Mouse (Mus musculus) MN1 (cell line): ENCODE data around the gene Adh6a.

Experiments
- DNase-seq: peaks from one replicate; pipeline ENCODE4 v3.0.0-alpha.2; 2016; ENCODE audit warnings: low spot score

The Adh6a gene

DNA sequence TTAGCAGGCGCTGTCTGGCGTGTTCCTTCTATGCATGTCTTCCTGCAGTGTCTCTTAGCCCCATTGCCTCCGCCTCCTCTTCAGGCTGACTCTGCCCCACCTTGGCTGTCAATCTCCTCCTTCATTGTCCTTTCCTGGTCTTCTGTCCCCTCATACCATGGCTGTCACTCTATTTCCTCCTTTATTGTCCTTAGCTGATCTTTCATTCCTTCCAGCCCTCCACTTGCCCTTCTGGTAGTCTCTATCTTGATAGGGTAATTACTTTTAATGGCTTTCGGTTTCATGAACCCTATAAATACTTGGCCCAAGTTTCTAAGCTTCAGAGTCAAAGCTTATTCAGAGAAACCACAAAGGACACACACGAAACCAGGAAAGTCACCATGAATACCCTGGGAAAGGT, at the start of gene Adh6a:
Adh6a (plus strand) TSS at position 322 of the 400 bp plus-strand sequence.
- no peak for DNase-seq

GRCm38 (mm10) chr3:138264648-138265047, 48.4 kb upstream of the Adh6a start:
- DNase-seq, result no peak

DNA sequence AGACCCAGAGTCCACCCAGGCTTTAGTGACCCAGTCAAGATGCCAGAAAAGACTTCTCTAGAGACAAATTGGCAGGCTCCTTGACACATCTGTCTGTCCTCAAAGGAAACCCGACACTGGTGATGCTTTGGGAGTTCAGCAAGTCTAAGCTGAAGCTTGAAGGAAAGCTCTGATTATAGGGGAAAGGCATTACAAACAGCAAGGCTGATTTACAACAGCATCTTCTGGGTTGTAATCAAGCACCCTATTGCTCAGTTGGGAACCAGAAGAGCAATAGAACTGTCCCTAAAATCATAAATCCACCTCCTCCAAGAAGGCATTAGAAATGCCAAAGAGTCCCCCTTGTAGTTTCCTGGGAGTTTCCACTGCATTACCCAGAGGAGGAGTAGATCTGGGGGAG, 42.6 kb upstream of the Adh6a start:
- no peak for DNase-seq

GRCm38 (mm10) chr3:138271297-138271696, 41.8 kb upstream of the Adh6a start:
- no peak for DNase-seq

- DNase-seq, result no peak
Measured at GRCm38 (mm10) chr3:138273080-138273479, 40.0 kb upstream of the Adh6a start.

DNA sequence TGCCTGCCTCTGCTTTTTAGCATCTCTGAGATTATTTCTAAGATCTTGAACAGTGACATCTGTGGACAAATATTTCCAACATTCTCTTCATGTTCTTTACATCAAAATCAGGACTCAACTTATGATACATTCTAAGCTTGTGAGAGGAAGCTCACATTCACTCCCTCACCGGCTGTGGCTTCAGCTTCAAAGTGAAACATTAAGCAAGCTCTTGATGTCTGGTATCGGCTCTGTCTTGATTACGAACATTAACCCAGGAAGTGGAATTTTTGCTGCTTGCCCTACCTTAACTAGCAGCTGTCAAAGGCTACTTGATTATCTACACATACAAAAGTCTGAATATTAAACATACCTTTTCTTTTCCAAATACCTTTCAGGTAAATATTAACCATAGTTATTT, 38.0 kb upstream of the Adh6a start:
- no peak for DNase-seq

DNA sequence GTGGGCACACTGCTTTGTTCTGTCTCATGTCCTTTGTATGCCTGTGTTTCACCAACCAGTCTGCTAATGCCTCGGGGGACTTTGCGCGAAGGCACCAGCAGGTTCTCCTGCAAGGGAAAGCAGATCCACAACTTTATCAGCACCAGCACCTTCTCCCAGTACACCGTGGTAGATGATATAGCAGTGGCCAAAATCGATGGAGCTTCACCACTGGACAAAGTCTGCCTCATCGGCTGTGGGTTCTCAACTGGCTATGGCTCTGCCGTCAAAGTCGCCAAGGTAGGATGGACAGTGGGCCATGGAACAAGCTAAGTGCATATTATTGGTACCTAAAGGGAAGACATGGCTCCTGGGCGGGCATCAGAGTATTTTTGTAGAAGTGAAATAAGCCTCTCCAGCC, 30.5 kb upstream of the Adh6a start:
- DNase-seq, result no peak

GRCm38 (mm10) chr3:138283831-138284230, 29.3 kb upstream of the Adh6a start:
- no peak for DNase-seq

- no peak for DNase-seq
Measured at GRCm38 (mm10) chr3:138285986-138286385, 27.1 kb upstream of the Adh6a start.

GRCm38 (mm10) chr3:138287686-138288085, 25.4 kb upstream of the Adh6a start:
- no peak for DNase-seq

- no peak for DNase-seq
Measured at GRCm38 (mm10) chr3:138290672-138291071, 22.4 kb upstream of the Adh6a start.

DNA sequence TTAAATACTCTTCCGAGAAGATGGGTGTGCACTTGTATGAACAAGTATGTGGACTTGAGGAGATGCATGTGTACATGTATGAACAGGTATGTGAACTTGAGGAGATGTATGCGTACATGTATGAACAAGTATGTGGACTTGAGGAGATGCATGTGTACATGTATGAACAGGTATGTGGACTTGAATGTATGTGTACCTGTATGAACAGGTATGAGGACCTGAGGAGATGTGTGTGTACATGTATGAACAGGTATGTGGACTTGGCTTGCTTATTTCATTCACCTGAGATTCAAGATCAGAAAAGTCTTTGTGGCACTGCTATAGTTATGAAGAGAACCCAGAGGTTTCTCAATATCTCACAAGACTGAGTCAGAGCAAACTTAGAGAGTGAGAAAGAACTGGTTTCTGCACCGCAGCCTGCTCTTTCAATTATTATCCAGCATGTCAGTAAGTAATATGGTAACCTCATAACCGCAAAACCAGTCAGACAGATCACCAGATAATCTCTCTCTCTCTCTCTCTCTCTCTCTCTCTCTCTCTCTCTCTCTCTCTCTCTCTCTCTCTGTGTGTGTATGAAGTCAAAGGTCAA, 21.5 kb upstream of the Adh6a start:
- DNase-seq, result no peak

- no peak for DNase-seq
Measured at GRCm38 (mm10) chr3:138293298-138293895, 19.7 kb upstream of the Adh6a start.

- no peak for DNase-seq
Measured at GRCm38 (mm10) chr3:138300130-138300529, 13.0 kb upstream of the Adh6a start.

- no peak for DNase-seq
Measured at GRCm38 (mm10) chr3:138302676-138303075, 10.4 kb upstream of the Adh6a start.

- DNase-seq, result no peak
Measured at GRCm38 (mm10) chr3:138303771-138304488, 9.2 kb upstream of the Adh6a start.

DNA sequence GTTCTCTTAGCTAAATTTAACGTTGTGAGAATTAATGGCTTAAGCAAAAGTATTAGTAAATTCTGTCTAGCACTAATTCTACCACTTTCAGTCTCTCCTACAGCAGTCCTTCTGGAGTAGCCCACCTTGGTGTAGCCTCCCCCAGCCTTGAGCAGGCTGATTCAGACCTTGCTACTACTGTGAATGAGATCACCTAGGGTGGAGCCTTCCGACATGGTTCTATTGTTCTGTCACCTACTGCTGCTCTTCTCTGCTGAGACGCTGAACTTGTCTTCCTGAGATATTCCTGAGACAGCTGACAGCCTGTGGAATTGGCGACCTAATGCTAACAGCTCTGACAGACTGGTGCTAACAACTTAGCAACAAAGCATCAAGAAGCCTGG, 8.6 kb upstream of the Adh6a start:
- DNase-seq, result no peak

DNA sequence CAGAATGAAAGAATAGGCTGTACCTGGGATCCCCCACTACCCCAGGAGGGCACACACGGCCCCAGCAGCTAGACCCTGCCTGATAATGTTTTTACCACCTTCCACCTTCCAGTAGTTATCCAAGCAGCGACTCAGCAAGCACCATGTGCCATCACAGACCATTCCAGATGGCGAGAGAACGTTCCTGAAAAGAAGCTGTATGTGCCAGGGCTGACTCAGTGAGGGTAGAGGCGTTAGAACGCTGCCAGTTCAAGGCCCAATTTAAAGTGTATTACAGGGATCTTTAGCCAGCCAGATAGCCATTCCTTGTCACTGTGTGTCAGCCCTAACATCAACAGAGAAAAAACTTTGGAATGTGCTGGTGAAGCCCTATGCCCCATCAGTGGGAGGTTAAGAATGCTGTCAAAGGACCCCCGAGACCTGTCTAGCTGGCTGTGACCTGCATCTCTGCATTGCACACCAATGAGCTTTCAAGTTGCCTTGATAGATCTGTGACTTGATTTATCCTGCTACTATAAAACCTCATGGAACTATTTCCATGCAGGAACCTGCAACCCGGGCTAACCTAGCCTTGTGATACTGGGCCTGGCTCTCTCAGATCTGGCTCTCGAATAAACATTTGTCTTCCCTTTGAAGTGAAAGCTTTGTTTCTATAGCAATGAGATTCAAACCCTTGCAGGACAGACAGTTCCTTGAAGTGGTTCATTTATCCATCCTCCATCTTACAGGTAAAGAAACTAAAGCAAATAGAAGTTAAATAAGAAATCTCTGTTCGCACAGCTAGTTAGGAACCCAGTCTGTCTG, 7.4 kb upstream of the Adh6a start:
- DNase-seq, result no peak

DNA sequence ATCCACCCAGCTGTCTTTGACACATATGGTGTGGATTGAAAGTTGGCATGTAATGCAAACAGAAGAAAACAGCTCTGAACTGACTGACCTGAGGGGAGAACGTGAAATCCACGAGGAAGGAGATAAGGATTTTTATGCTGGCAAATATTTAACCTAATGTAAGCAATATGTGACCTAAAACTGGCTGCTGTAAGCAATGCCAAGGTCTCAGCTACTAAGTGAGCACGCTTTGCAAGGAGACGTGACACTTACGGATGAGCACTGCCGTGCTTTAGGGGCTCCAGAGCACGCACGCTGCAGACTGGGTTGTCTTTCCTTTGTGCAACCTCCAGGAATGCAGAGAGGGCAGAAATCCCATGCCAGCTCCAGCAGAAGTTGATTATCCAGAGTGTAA, 6.8 kb upstream of the Adh6a start:
- no peak for DNase-seq

DNA sequence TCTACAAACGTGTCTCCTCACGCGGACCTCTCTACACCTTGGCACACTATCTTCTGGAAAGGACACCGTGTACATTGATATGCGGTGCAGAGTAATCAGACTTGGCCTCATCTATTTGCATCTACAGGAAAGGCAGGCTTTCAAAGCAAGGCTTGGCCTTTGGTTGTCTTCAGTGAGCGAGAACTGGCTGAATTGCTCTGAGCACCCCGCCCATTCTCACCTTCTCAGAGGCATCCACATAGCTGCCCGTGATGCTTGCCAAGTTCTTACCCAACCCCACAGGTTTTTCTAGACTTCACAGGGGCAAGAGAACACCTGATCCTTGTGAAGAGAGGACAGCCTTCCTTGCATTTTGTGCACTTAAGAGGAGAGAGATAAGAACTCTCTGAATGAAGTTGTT, 3.2 kb upstream of the Adh6a start:
- no peak for DNase-seq

- DNase-seq, result no peak
Measured at GRCm38 (mm10) chr3:138311015-138311414, 2.1 kb upstream of the Adh6a start.

DNA sequence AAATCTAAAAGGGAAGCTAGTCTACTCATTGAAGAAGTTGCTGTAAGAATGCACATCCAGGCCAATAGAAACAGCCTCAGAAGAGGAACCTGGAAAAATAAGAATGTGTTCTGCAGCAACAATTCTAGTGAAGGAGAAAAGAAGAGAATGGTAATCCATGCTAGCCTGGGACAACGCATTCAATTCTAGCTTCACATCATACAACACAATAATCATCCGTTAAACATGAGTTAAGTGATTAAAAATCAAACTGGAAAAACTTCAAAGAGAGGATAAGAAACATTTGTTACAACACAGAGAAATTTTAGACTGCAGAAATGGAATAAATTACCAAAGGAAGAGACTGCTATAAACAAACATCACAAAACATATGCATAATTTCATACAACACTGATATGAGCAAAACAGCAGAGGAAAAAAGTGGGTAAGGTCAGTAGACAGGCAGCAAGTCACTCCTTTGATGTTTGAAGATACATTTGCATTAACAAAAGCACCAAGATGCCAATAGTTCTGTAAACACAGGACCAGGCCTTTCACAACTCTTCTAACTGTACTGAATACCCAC, 3.9 kb downstream of the Adh6a start:
- no peak for DNase-seq
